Mouse (Mus musculus) G1E (cell line): ENCODE results near the gene Flvcr1.

Experiments
- CTCF ChIP-seq: IDR thresholded peaks from 2 replicates; pipeline ENCODE4 v1.5.1; 2012; ENCODE audit warnings: low read depth, low read length, inconsistent platforms, mixed read lengths
- GATA1 ChIP-seq: IDR thresholded peaks from 2 replicates; pipeline ENCODE4 v1.6.1; 2012; ENCODE audit warnings: borderline replicate concordance, low read length, inconsistent platforms, mixed read lengths
- GATA2 ChIP-seq: IDR thresholded peaks from 2 replicates; pipeline ENCODE4 v1.6.1; 2012; ENCODE audit warnings: low read depth, low read length, inconsistent platforms, borderline replicate concordance
- POLR2AphosphoS5 ChIP-seq: IDR thresholded peaks from 2 replicates; pipeline ENCODE4 v1.6.1; 2012; ENCODE audit warnings: low read depth, low read length, inconsistent platforms; ENCODE audit not compliant: insufficient replicate concordance
- TAL1 ChIP-seq: conservative IDR thresholded peaks from 2 replicates; pipeline ENCODE4 v1.6.1; 2012; ENCODE audit warnings: low read depth, low read length, inconsistent platforms, mixed read lengths

GRCm38 (mm10) chr1:190978001-190978400 lies 48.0 kb downstream of the Flvcr1 start:
- TF ChIP-seq CTCF (no peak), TAL1 (no peak), GATA2 (no peak), POLR2AphosphoS5 (no peak), GATA1 (no peak)
